25 mouse cellular contexts compared by ENCODE assay signal in the genomic region with DNA sequence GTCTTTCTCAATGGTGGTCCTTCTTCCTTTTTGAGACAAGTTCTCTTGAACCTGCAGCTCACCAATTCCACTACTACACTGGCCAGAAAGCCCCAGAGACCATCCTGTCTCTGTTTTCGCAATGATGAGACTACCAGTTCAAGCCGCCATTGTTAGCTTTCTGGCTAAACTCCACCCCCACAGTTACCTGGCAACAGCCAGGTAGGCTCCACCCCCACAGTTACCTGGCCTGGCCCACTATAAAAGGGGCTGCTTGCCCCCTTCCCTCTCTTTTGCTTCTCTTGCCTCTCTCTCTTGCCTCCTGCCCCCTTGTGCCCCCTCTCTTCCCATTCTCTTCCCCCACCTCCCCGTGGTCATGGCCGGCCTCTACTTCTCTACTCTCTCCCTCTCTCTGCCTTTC.
"Had no signal": no experiment of that assay in that cellular context is flagged by ENCODE, and none has a peak within 500 bp of the region (broad histone marks: within the 10 kb centered on the region; RNA-seq: fewer than 3 reads in every experiment).

No protein-coding gene starts in this region.

- H3K27me3 ChIP-seq: embryonic facial prominence, embryonic 12.5 days; embryonic facial prominence, embryonic 13.5 days; embryonic facial prominence, embryonic 15.5 days; forebrain, embryonic 12.5 days; forebrain, embryonic 13.5 days; forebrain, embryonic 15.5 days had no signal

- DNase-seq: cerebellum, adult 9-10 months; cerebellum, adult 9-11 months; cerebellum, postnatal 10 days; cerebellum, postnatal 14 days; cerebellum, postnatal 25 days; cerebellum, postnatal 36 days; embryo, embryonic 11 days; forebrain, postnatal 0 days; gastrocnemius, adult 2 months; gastrocnemius, postnatal 10 days; gastrocnemius, postnatal 14 days; gastrocnemius, postnatal 25 days; gastrocnemius, postnatal 36 days; heart, adult 11 months; heart, adult 18-20 months; heart, adult 2 months had no signal

- H3K4me1 ChIP-seq: embryonic facial prominence, embryonic 12.5 days; forebrain, embryonic 12.5 days; forebrain, embryonic 15.5 days had no signal

- H3K27ac ChIP-seq: embryonic facial prominence, embryonic 10.5 days; embryonic facial prominence, embryonic 12.5 days; embryonic facial prominence, embryonic 13.5 days; embryonic facial prominence, embryonic 15.5 days; forebrain, embryonic 10.5 days; forebrain, embryonic 12.5 days; forebrain, embryonic 13.5 days; forebrain, embryonic 15.5 days; heart, adult 2 months had no signal

- H3K36me3 ChIP-seq: embryonic facial prominence, embryonic 10.5 days; embryonic facial prominence, embryonic 12.5 days; embryonic facial prominence, embryonic 13.5 days; embryonic facial prominence, embryonic 15.5 days; forebrain, embryonic 10.5 days; forebrain, embryonic 12.5 days; forebrain, embryonic 15.5 days had no signal

- H3K4me3 ChIP-seq: embryonic facial prominence, embryonic 10.5 days; embryonic facial prominence, embryonic 12.5 days; embryonic facial prominence, embryonic 13.5 days; embryonic facial prominence, embryonic 15.5 days; erythroblast, embryonic 14.5 days; forebrain, embryonic 10.5 days; forebrain, embryonic 12.5 days; forebrain, embryonic 13.5 days; forebrain, embryonic 15.5 days; gastrocnemius, adult 2 months; heart, adult 2 months had no signal
